In the genomic region with DNA sequence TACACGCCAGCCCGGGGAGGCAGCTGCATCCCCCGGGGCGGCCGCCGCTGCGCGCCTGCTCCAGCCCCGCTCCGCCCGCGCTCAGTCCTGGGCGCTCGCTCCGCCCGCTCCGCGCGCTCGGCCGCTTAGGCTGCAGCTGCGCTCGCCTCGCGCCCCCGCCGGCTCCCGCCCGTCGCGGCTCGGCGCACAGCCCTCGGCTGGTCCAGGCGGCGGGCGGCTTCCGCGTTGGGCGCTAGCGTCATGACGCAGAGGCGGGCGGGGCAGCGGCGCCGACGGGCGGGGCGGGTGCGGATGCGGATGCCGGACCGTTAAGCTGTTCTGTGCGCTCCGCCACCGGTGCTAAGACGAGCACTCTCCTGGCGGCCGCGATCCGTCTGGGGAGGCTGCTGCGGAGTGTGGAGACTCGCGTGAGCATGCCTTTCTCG, we compare ENCODE assay signal across 8 mouse cellular contexts. TPM values are rescaled to one million over a fixed set of nuclear protein-coding genes. Genes with fewer than 3 reads are reported as not detected.
DNase-seq lines count a peak whose midpoint lies in the region; ATAC-seq and TF ChIP-seq lines count a peak whose summit lies in the region.

Pip4k2a (minus strand) TSS at position 73 of the 425 bp plus-strand sequence.
4930426L09Rik (plus strand) TSS at position 290 of the 425 bp plus-strand sequence.

- peak within 1 kb of the TSS; percentile 94 for H3K4me3 ChIP-seq in ES-Bruce4 (ENCODE audit: low read depth, low read length)
- H3K4me3 ChIP-seq in forebrain, embryonic 13.5 days: peak within 1 kb of the TSS; percentile 79
- H3K4me3 ChIP-seq in liver, embryonic 16.5 days (ENCODE audit: low read depth, low read length): peak within 1 kb of the TSS; percentile 81
- peak within 1 kb of the TSS; percentile 79 for H3K4me3 ChIP-seq in neural tube, embryonic 12.5 days
- peak within 1 kb of the TSS; percentile 83 for H3K4me3 ChIP-seq in stomach, postnatal 0 days (ENCODE audit: low read depth, low read length)

- no peak for TF ChIP-seq EP300 in ES-Bruce4 (IDR thresholded peaks at IDR 0.05; ENCODE audit: insufficient read depth, low read depth, low read length)
- TF ChIP-seq EP300 in stomach, postnatal 0 days (optimal IDR thresholded peaks at IDR 0.05): no peak

- intact Hi-C loops in heart, postnatal 10 days (cut with DNase I): loop anchor here (5.0 kb wide), 4 partner anchors 46 to 411 kb away; no protein-coding TSS in a partner anchor

- H3K9ac ChIP-seq in ES-Bruce4 (ENCODE audit: low read depth, poor library complexity, severe bottlenecking): peak within 1 kb of the TSS; percentile 50
- peak within 1 kb of the TSS; percentile 83 for H3K9ac ChIP-seq in forebrain, embryonic 13.5 days
- H3K9ac ChIP-seq in liver, embryonic 16.5 days (ENCODE audit: low read depth, low read length): peak within 1 kb of the TSS; percentile 98
- peak within 1 kb of the TSS; percentile 76 for H3K9ac ChIP-seq in neural tube, embryonic 12.5 days
- peak within 1 kb of the TSS; percentile 70 for H3K9ac ChIP-seq in stomach, postnatal 0 days (ENCODE audit: low read length)

- H3K4me1 ChIP-seq in ES-Bruce4 (ENCODE audit: control insufficient read depth, insufficient read depth, low read length): no peaks in the 10 kb centered on the region
- H3K4me1 ChIP-seq in forebrain, embryonic 13.5 days: peaks cover 18% of the 10 kb centered on the region
- peaks cover 34% of the 10 kb centered on the region for H3K4me1 ChIP-seq in liver, embryonic 16.5 days (ENCODE audit: control insufficient read depth, low read depth, low read length)
- peaks cover 10% of the 10 kb centered on the region; the same call in 1 of the 2 replicates for H3K4me1 ChIP-seq in neural tube, embryonic 12.5 days
- H3K4me1 ChIP-seq in stomach, postnatal 0 days (replicated peaks; ENCODE audit: control insufficient read depth, insufficient read depth): no peaks in the 10 kb centered on the region

- H3K27ac ChIP-seq in ES-Bruce4 (ENCODE audit: insufficient read depth, low read length): no peak within 1 kb of the TSS
- peak within 1 kb of the TSS; percentile 94 for H3K27ac ChIP-seq in forebrain, embryonic 13.5 days
- H3K27ac ChIP-seq in liver, embryonic 16.5 days (ENCODE audit: low read length): peak within 1 kb of the TSS; percentile 99
- H3K27ac ChIP-seq in neural tube, embryonic 12.5 days: peak within 1 kb of the TSS; percentile 83
- H3K27ac ChIP-seq in stomach, postnatal 0 days (replicated peaks): peak within 1 kb of the TSS; percentile 88

- H3K9me3 ChIP-seq in ES-Bruce4 (replicated peaks; ENCODE audit: control insufficient read depth, insufficient read depth, low read length, poor library complexity, severe bottlenecking): no peaks in the 10 kb centered on the region
- H3K9me3 ChIP-seq in forebrain, embryonic 13.5 days (replicated peaks): no peaks in the 10 kb centered on the region
- no peaks in the 10 kb centered on the region for H3K9me3 ChIP-seq in liver, embryonic 16.5 days (replicated peaks; ENCODE audit: control insufficient read depth, low read length)
- no peaks in the 10 kb centered on the region for H3K9me3 ChIP-seq in neural tube, embryonic 12.5 days
- no peaks in the 10 kb centered on the region for H3K9me3 ChIP-seq in stomach, postnatal 0 days (ENCODE audit: control insufficient read depth, low read length)

- TF ChIP-seq CTCF in ES-Bruce4 (IDR thresholded peaks at IDR 0.05; ENCODE audit: low read depth, low read length): no peak
- 0 out of 2 replicates have a peak, but pooled peaks have one; percentile 6 for TF ChIP-seq CTCF in stomach, postnatal 0 days (IDR thresholded peaks at IDR 0.05; ENCODE audit: low read depth)

- H3K27me3 ChIP-seq in ES-Bruce4 (ENCODE audit: control insufficient read depth, insufficient read depth, low read length, poor library complexity, severe bottlenecking): peaks cover 3% of the 10 kb centered on the region; the same call in 1 of the 2 replicates
- H3K27me3 ChIP-seq in forebrain, embryonic 13.5 days: 0 out of 2 replicates have a peak, but pooled peaks cover 3% of the 10 kb centered on the region
- no peaks in the 10 kb centered on the region; the same call in 1 of the 2 replicates for H3K27me3 ChIP-seq in liver, embryonic 16.5 days (ENCODE audit: control insufficient read depth, insufficient read depth, low read depth, low read length)
- H3K27me3 ChIP-seq in neural tube, embryonic 12.5 days (replicated peaks): no peaks in the 10 kb centered on the region
- H3K27me3 ChIP-seq in stomach, postnatal 0 days (ENCODE audit: control insufficient read depth, insufficient read depth, low read length): no peaks in the 10 kb centered on the region

- H3K36me3 ChIP-seq in ES-Bruce4 (ENCODE audit: control insufficient read depth, insufficient read depth, low read length, poor library complexity, severe bottlenecking): no peaks in the 10 kb centered on the region
- H3K36me3 ChIP-seq in forebrain, embryonic 13.5 days (ENCODE audit: poor library complexity, severe bottlenecking): no peaks in the 10 kb centered on the region
- H3K36me3 ChIP-seq in liver, embryonic 16.5 days (ENCODE audit: control insufficient read depth, insufficient read depth): no peaks in the 10 kb centered on the region
- no peaks in the 10 kb centered on the region for H3K36me3 ChIP-seq in neural tube, embryonic 12.5 days
- H3K36me3 ChIP-seq in stomach, postnatal 0 days (ENCODE audit: control insufficient read depth, insufficient read depth, low read length): no peaks in the 10 kb centered on the region

- ATAC-seq in cerebellum, adult (ENCODE audit: insufficient number of reproducible peaks, low FRiP score, low TSS enrichment): peak; percentile 89
- peak; percentile 98 for ATAC-seq in forebrain, embryonic 13.5 days
- peak; percentile 93 for ATAC-seq in liver, embryonic 16.5 days (ENCODE audit: low read depth)
- ATAC-seq in neural tube, embryonic 12.5 days (ENCODE audit: low FRiP score, low read depth): peak; percentile 97
- ATAC-seq in stomach, postnatal 0 days (ENCODE audit: low FRiP score, low TSS enrichment): peak; percentile 98

- under 1% methylated on average over 33 of the region's 66 CpGs for WGBS in forebrain, embryonic 13.5 days
- under 1% methylated on average over 66 of the region's 66 CpGs for WGBS in large intestine, adult 2 months
- under 1% methylated on average over 51 of the region's 66 CpGs for WGBS in liver, embryonic 16.5 days (ENCODE audit: insufficient replicate concordance)
- 0% methylated on average over 48 of the region's 66 CpGs for WGBS in neural tube, embryonic 12.5 days
- WGBS in stomach, postnatal 0 days: 1% methylated on average over 52 of the region's 66 CpGs

- H3K4me2 ChIP-seq in forebrain, embryonic 13.5 days: peak within 1 kb of the TSS; percentile 98
- H3K4me2 ChIP-seq in liver, embryonic 16.5 days (ENCODE audit: low read depth, low read length): peak within 1 kb of the TSS; percentile 85
- peak within 1 kb of the TSS; percentile 97 for H3K4me2 ChIP-seq in neural tube, embryonic 12.5 days (replicated peaks)
- H3K4me2 ChIP-seq in stomach, postnatal 0 days (replicated peaks; ENCODE audit: low read depth): peak within 1 kb of the TSS; percentile 91

- peak; percentile 79 for TF ChIP-seq POLR2A in ES-Bruce4 (IDR thresholded peaks at IDR 0.05; ENCODE audit: insufficient read depth, low read length)

- peak; percentile 93 to 95 for DNase-seq in heart, postnatal 10 days
- DNase-seq in large intestine, adult 2 months (ENCODE audit: low read depth, low spot score): peak; percentile 18
- DNase-seq in stomach, postnatal 0 days (ENCODE audit: low spot score): peak; percentile 89

RNA-seq across cellular contexts. Expression of gene Pip4k2a, which starts in this region (rescaled TPM):
- 6.3 and 9.6 TPM in 2 replicates for polyA plus RNA-seq in ES-Bruce4 (2011; ENCODE audit: insufficient read depth, insufficient read length, low read depth, missing spikeins)
- 8.0 and 8.3 TPM in 2 replicates for polyA plus RNA-seq in forebrain, embryonic 13.5 days (2015; fragmentation: Nextera tagmentation; extraction: Ambion mirVana)
- total RNA-seq in heart, postnatal 10 days (2021): 10 to 100 TPM in 1 of 2 experiments, 1 to 10 TPM in 1; 8.7 to 10.9 TPM
- 4.6 and 6.2 TPM in 2 replicates for polyA plus RNA-seq in large intestine, adult 2 months (2012; rRNA removed)
- polyA plus RNA-seq in liver, embryonic 16.5 days (2015; fragmentation: Nextera tagmentation; extraction: Ambion mirVana): 13.5 and 14.6 TPM in 2 replicates
- 14.3 and 15.1 TPM in 2 replicates for polyA plus RNA-seq in neural tube, embryonic 12.5 days (2016; fragmentation: Nextera tagmentation; extraction: Ambion mirVana)
- 4.5 and 4.8 TPM in 2 replicates for polyA plus RNA-seq in stomach, postnatal 0 days (2015; fragmentation: Nextera tagmentation; extraction: Ambion mirVana)

RNA-seq across cellular contexts. Expression of gene 4930426L09Rik, which starts in this region (rescaled TPM):
- polyA plus RNA-seq in ES-Bruce4 (2011; ENCODE audit: insufficient read depth, insufficient read length, low read depth, missing spikeins): not detected in 2 replicates
- 0.26 and 0.48 TPM in 2 replicates for polyA plus RNA-seq in forebrain, embryonic 13.5 days (2015; fragmentation: Nextera tagmentation; extraction: Ambion mirVana)
- total RNA-seq in heart, postnatal 10 days (2021): under 1 TPM; 0.22 to 0.53 TPM
- polyA plus RNA-seq in large intestine, adult 2 months (2012; rRNA removed): 0.67 and 0.83 TPM in 2 replicates
- 0.12 and 0.15 TPM in 2 replicates for polyA plus RNA-seq in liver, embryonic 16.5 days (2015; fragmentation: Nextera tagmentation; extraction: Ambion mirVana)
- 0.39 and 0.63 TPM in 2 replicates for polyA plus RNA-seq in neural tube, embryonic 12.5 days (2016; fragmentation: Nextera tagmentation; extraction: Ambion mirVana)
- 0.44 and 0.93 TPM in 2 replicates for polyA plus RNA-seq in stomach, postnatal 0 days (2015; fragmentation: Nextera tagmentation; extraction: Ambion mirVana)

Comparison
In these comparisons a context has a peak if more than half of its experiments do, and no peak if none do; other contexts are left out.
1. DNase-seq: peak in every context shown above with its lines; median percentile 94 in heart, postnatal 10 days; 89 in stomach, postnatal 0 days; 18 in large intestine, adult 2 months.